Mouse (Mus musculus): Measurements from ENCODE around the gene Exosc1.

Gene Exosc1

DNA sequence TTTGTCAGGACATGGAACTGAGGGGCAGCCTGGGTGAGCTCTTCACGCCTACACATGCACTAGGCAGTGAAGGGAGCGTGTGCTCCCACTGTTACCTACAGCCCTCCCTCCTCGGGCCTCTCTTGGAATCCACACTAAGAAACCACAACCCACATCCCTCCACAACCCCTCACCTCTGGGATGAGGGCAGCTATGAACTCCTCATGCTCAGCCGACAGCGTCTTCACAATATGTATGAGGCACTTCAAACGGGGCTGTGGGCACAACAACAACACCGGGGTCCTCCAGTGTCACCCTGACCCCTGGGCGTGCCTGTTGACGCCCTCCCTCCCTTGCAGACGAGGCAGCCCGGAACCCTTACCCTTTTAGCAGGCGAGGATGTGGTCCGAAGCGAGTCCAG is 58.9 kb downstream of the Exosc1 start:
- no peak for DNase-seq (ENCODE audit: low spot score in 2 of 2)
